Mouse (Mus musculus): Measurements from ENCODE around the gene Fam53b. TPM values are rescaled to one million over a fixed set of nuclear protein-coding genes. Genes with fewer than 3 reads are reported as not detected.

The Fam53b gene
- polyA plus RNA-seq, 1 experiment = 21.9 TPM

GRCm38 (mm10) chr7:132701412-132701811 lies 112.3 kb downstream of the Fam53b start:
- H3K27ac ChIP-seq (ENCODE audit: insufficient read depth, low read length) = peak overlapping the region; percentile 36; the same call in 1 of the 2 replicates
- peaks cover 4% of the 10 kb centered on the region; the same call in 1 of the 2 replicates for H3K4me1 ChIP-seq (ENCODE audit: control insufficient read depth, insufficient read depth, low read length)
- H3K4me3 ChIP-seq (ENCODE audit: insufficient read depth, low read length) = no peak overlapping the region
- no peak for TF ChIP-seq POLR2A (IDR thresholded peaks at IDR 0.05; ENCODE audit: extremely low read depth, insufficient read depth, low read length)
- TF ChIP-seq CTCF (IDR thresholded peaks at IDR 0.05; ENCODE audit: extremely low read depth, insufficient read depth, low read length) = no peak

- Histone ChIP-seq H3K27ac (ENCODE audit: insufficient read depth, low read length) (no peak overlapping the region), H3K4me1 (ENCODE audit: control insufficient read depth, insufficient read depth, low read length) (peaks cover 4% of the 10 kb centered on the region; the same call in 1 of the 2 replicates), H3K4me3 (ENCODE audit: insufficient read depth, low read length) (no peak overlapping the region)
- no peak for TF ChIP-seq POLR2A (IDR thresholded peaks at IDR 0.05; ENCODE audit: extremely low read depth, insufficient read depth, low read length)
- TF ChIP-seq CTCF (IDR thresholded peaks at IDR 0.05; ENCODE audit: extremely low read depth, insufficient read depth, low read length) = no peak
These were observed 113.6 kb downstream of the Fam53b start for GRCm38 (mm10) chr7:132700107-132700506.

GRCm38 (mm10) chr7:132699639-132700038 lies 114.0 kb downstream of the Fam53b start:
- H3K4me3 ChIP-seq (ENCODE audit: insufficient read depth, low read length) = no peak overlapping the region
- no peak for TF ChIP-seq CTCF (IDR thresholded peaks at IDR 0.05; ENCODE audit: extremely low read depth, insufficient read depth, low read length)
- TF ChIP-seq POLR2A (IDR thresholded peaks at IDR 0.05; ENCODE audit: extremely low read depth, insufficient read depth, low read length) = no peak
- H3K4me1 ChIP-seq (ENCODE audit: control insufficient read depth, insufficient read depth, low read length) = peaks cover 4% of the 10 kb centered on the region; the same call in 1 of the 2 replicates
- no peak overlapping the region for H3K27ac ChIP-seq (ENCODE audit: insufficient read depth, low read length)

- Histone ChIP-seq H3K4me1 (ENCODE audit: control insufficient read depth, insufficient read depth, low read length) (peaks cover 4% of the 10 kb centered on the region; the same call in 1 of the 2 replicates), H3K27ac (ENCODE audit: insufficient read depth, low read length) (no peak overlapping the region), H3K4me3 (ENCODE audit: insufficient read depth, low read length) (no peak overlapping the region)
- TF ChIP-seq CTCF (IDR thresholded peaks at IDR 0.05; ENCODE audit: extremely low read depth, insufficient read depth, low read length) = no peak
- no peak for TF ChIP-seq POLR2A (IDR thresholded peaks at IDR 0.05; ENCODE audit: extremely low read depth, insufficient read depth, low read length)
These were observed 114.5 kb downstream of the Fam53b start for GRCm38 (mm10) chr7:132699165-132699564.

GRCm38 (mm10) chr7:132698737-132699136 lies 114.9 kb downstream of the Fam53b start:
- Histone ChIP-seq H3K4me1 (ENCODE audit: control insufficient read depth, insufficient read depth, low read length) (peaks cover 2% of the 10 kb centered on the region; the same call in 1 of the 2 replicates), H3K4me3 (ENCODE audit: insufficient read depth, low read length) (no peak overlapping the region), H3K27ac (ENCODE audit: insufficient read depth, low read length) (no peak overlapping the region)
- TF ChIP-seq CTCF (IDR thresholded peaks at IDR 0.05; ENCODE audit: extremely low read depth, insufficient read depth, low read length) = no peak
- no peak for TF ChIP-seq POLR2A (IDR thresholded peaks at IDR 0.05; ENCODE audit: extremely low read depth, insufficient read depth, low read length)

- H3K4me3 ChIP-seq (ENCODE audit: insufficient read depth, low read length) = no peak overlapping the region
- no peak overlapping the region for H3K27ac ChIP-seq (ENCODE audit: insufficient read depth, low read length)
- no peaks in the 10 kb centered on the region for H3K4me1 ChIP-seq (ENCODE audit: control insufficient read depth, insufficient read depth, low read length)
- no peak for TF ChIP-seq CTCF (IDR thresholded peaks at IDR 0.05; ENCODE audit: extremely low read depth, insufficient read depth, low read length)
- no peak for TF ChIP-seq POLR2A (IDR thresholded peaks at IDR 0.05; ENCODE audit: extremely low read depth, insufficient read depth, low read length)
These were observed 116.4 kb downstream of the Fam53b start for GRCm38 (mm10) chr7:132697258-132697796.

GRCm38 (mm10) chr7:132693561-132693960 lies 120.1 kb downstream of the Fam53b start:
- no peak overlapping the region for H3K27ac ChIP-seq (ENCODE audit: insufficient read depth, low read length)
- no peak overlapping the region for H3K4me3 ChIP-seq (ENCODE audit: insufficient read depth, low read length)
- TF ChIP-seq CTCF (IDR thresholded peaks at IDR 0.05; ENCODE audit: extremely low read depth, insufficient read depth, low read length) (no peak), POLR2A (IDR thresholded peaks at IDR 0.05; ENCODE audit: extremely low read depth, insufficient read depth, low read length) (no peak)
- no peaks in the 10 kb centered on the region for H3K4me1 ChIP-seq (ENCODE audit: control insufficient read depth, insufficient read depth, low read length)

- Histone ChIP-seq H3K27ac (ENCODE audit: insufficient read depth, low read length) (no peak overlapping the region), H3K4me1 (ENCODE audit: control insufficient read depth, insufficient read depth, low read length) (no peaks in the 10 kb centered on the region), H3K4me3 (ENCODE audit: insufficient read depth, low read length) (no peak overlapping the region)
- TF ChIP-seq CTCF (IDR thresholded peaks at IDR 0.05; ENCODE audit: extremely low read depth, insufficient read depth, low read length) (no peak), POLR2A (IDR thresholded peaks at IDR 0.05; ENCODE audit: extremely low read depth, insufficient read depth, low read length) (no peak)
These were observed 121.0 kb downstream of the Fam53b start for GRCm38 (mm10) chr7:132692719-132693118.

- TF ChIP-seq CTCF (IDR thresholded peaks at IDR 0.05; ENCODE audit: extremely low read depth, insufficient read depth, low read length) = no peak
- TF ChIP-seq POLR2A (IDR thresholded peaks at IDR 0.05; ENCODE audit: extremely low read depth, insufficient read depth, low read length) = no peak
- Histone ChIP-seq H3K27ac (ENCODE audit: insufficient read depth, low read length) (no peak overlapping the region), H3K4me3 (ENCODE audit: insufficient read depth, low read length) (no peak overlapping the region), H3K4me1 (ENCODE audit: control insufficient read depth, insufficient read depth, low read length) (no peaks in the 10 kb centered on the region)
These were observed 122.8 kb downstream of the Fam53b start for GRCm38 (mm10) chr7:132690716-132691472.

- TF ChIP-seq POLR2A (IDR thresholded peaks at IDR 0.05; ENCODE audit: extremely low read depth, insufficient read depth, low read length) (no peak), CTCF (IDR thresholded peaks at IDR 0.05; ENCODE audit: extremely low read depth, insufficient read depth, low read length) (no peak)
- H3K4me3 ChIP-seq (ENCODE audit: insufficient read depth, low read length) = no peak overlapping the region
- no peak overlapping the region for H3K27ac ChIP-seq (ENCODE audit: insufficient read depth, low read length)
- no peaks in the 10 kb centered on the region for H3K4me1 ChIP-seq (ENCODE audit: control insufficient read depth, insufficient read depth, low read length)
These were observed 124.0 kb downstream of the Fam53b start for GRCm38 (mm10) chr7:132689722-132690121.
